Mouse (Mus musculus): ENCODE data around the gene Cabp1.

- TF ChIP-seq CTCF (IDR thresholded peaks at IDR 0.05; ENCODE audit: low read depth) (no peak), EP300 (IDR thresholded peaks at IDR 0.05; ENCODE audit: low read depth) (no peak)
Observed at GRCm38 (mm10) chr5:115179596-115179995, 14.6 kb downstream of the Cabp1 start.
